Mouse (Mus musculus) mouse embryonic stem cell (cell line): ENCODE results near the gene Nrcam.

Source experiments
- in situ Hi-C, 2 experiments: fragments of 300-500 bp; cut with MboI; formaldehyde crosslinking; loops; 1 replicate in 1 of 2; 3 replicates in 1 of 2; pipeline ENCODE4 v1.14.3; 2019 to 2020; ENCODE audit warnings: low sequenced_read_pairs in 2 of 2, low pct_unique_long_range_greater_than_20kb in 1 of 2, mixed read lengths in 1 of 2; ENCODE audit not compliant: unreplicated experiment in 1 of 2

The Nrcam gene

DNA sequence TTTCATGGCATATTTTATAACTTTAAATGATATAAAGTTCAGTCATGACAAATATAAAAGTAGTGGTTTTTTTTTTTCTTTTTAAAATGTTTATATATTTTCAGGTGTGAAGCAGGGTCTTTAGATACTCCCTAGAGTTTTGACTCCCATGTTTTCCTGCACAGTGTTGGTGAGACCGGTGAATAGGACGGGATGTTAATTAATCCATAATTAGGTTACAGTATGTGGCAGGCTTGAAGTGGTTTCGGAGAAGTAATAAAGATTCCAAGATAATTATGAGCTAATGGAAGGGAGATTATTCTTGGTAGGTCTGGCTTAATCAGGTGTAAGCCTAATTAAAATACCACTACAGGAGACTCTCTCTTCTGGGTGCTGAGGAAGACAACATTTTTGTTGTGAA lies 17.5 kb downstream of the Nrcam start:
- in situ Hi-C loops: no loop called here

DNA sequence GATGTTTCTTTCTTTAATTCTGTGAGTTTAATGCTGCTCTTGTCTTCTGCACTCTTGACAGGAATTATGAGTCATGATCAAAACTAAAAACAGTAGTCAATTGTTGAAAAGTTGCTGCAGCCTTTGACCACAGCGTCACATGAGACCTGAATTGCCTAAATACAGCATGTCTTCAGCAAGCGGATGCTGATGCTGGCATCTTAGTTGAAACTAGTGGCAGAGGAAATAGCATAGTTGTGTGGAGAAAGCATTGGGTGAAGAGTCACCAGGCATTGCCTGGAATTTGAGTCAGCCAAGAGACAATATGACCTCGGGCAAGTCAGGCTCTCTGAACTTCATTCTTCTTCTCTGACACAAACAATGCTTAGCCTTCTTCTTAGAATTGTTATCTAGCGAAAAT lies 26.4 kb downstream of the Nrcam start:
- in situ Hi-C loops: no loop called here

- in situ Hi-C loops: no loop called here
These were observed 28.8 kb downstream of the Nrcam start for GRCm38 (mm10) chr12:44357460-44357859.

DNA sequence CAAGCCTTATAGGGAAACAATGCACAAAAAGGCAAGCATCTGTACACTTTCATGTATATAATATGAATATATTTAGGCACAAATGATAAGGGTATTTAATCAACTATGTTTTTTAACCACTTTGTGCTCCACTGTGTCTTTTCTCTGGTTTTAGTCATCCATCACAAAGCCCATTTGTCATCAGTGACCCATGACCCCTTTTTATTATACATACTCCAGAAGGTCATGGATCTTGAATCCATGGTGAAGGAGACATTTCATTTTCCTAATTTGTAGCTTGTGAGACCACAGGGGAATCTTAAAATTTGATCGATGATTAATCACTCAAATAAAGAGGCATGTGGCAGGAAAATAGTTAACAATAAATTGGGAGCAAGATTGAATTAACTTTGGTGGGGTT lies 29.2 kb downstream of the Nrcam start:
- in situ Hi-C loops: no loop called here

- in situ Hi-C loops: no loop called here
These were observed 42.5 kb downstream of the Nrcam start for GRCm38 (mm10) chr12:44371076-44371710.

GRCm38 (mm10) chr12:44375956-44376355 lies 47.3 kb downstream of the Nrcam start:
- in situ Hi-C loops: no loop called here

- in situ Hi-C loops: no loop called here
These were observed 49.9 kb downstream of the Nrcam start for GRCm38 (mm10) chr12:44378431-44379161.

GRCm38 (mm10) chr12:44380805-44381204 lies 52.1 kb downstream of the Nrcam start:
- in situ Hi-C loops: no loop called here

DNA sequence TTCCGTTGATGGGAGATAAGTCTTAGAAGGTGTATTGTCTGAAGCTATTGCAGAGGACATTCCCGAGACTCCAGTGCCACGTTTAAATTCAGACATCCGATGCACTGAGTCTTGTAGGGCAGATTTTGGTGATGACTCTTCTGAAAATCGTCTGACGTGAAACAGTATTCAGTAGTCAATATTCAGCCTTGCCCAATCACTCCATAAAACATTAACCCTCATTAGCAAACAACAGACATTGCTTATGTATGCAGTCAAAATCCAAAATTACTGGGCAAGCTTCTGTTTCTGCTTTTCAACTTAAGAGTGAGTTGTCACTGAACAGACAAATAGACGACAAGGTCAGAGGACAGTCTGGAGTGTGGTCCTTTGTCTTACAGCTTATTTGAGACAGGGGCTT lies 57.7 kb downstream of the Nrcam start:
- in situ Hi-C loops: no loop called here

DNA sequence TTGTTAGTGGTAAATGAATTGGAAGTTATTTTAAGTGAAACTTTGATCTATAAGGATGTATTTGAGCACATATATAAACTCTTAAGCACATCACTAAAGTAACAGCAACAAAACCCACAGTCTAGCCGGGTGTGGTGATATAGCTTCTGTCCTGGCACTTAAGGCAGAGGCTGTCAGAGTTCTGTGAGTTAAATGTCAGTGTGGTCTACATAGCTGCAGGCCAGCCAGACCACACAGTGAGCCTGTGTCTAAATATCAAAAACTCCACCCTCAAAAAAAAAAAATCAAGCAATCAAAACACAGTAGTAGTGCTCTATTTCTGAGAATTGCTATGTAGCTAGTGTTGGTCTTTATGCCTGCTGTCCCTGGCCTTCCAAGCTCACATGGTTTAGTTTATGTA lies 59.5 kb downstream of the Nrcam start:
- in situ Hi-C loops: no loop called here

DNA sequence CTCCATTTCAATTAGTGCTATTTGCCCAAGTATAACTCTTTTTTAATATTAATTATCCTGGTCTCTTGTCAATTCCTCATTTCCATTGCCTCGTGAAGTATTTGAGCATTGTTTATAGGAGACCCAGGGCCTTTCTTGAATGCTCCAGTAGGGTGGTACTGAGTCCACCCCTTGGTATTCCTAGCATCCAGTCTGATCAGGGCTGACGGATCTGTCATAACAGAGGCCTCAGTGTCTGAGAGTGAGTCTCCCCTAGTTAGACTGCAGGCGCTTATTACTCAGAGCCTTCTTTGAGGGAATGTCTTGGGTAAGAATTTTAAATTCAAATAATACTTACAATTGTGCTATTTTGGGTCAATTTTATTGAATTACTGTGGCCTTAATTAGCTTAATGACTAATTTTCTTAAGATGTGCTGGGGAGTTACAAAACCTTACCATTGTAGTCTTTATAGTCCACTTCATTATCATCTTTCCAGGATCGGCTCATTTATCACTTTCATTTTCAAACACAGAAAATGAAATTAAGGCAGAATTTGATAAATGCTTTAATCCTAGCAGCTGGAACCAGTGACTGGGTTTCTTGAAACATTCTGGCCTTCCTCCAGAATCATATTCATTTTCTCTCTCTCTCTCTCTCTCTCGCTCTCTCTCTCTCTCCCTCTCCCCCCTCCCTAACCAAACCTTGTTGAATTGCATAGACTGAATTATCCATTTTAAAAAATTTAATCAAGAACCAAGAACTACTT lies 61.9 kb downstream of the Nrcam start:
- in situ Hi-C loops: no loop called here

GRCm38 (mm10) chr12:44394901-44395300 lies 66.2 kb downstream of the Nrcam start:
- in situ Hi-C loops: no loop called here

- in situ Hi-C loops: no loop called here
These were observed 69.1 kb downstream of the Nrcam start for GRCm38 (mm10) chr12:44397782-44398181.

- in situ Hi-C loops: no loop called here
These were observed 73.4 kb downstream of the Nrcam start for GRCm38 (mm10) chr12:44402134-44402533.

DNA sequence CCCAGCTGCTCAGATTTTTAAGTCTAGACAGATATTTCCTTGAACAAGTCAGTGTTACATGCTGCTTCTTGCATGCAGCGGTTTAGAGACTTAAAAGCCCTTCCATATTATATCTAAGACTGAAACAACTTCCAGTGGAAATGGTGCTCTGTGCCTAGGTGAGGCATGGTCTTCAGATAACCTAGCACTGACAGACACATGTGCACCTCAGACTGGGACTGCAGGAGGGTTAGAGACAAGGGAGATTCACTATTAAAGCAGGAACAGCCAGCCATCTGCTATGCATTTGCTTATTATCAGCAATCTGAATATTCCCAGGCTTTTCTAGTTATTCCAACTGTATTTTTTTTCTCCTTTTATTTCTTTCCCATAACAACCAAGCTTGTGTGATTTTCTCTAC lies 74.6 kb downstream of the Nrcam start:
- in situ Hi-C loops: no loop called here

DNA sequence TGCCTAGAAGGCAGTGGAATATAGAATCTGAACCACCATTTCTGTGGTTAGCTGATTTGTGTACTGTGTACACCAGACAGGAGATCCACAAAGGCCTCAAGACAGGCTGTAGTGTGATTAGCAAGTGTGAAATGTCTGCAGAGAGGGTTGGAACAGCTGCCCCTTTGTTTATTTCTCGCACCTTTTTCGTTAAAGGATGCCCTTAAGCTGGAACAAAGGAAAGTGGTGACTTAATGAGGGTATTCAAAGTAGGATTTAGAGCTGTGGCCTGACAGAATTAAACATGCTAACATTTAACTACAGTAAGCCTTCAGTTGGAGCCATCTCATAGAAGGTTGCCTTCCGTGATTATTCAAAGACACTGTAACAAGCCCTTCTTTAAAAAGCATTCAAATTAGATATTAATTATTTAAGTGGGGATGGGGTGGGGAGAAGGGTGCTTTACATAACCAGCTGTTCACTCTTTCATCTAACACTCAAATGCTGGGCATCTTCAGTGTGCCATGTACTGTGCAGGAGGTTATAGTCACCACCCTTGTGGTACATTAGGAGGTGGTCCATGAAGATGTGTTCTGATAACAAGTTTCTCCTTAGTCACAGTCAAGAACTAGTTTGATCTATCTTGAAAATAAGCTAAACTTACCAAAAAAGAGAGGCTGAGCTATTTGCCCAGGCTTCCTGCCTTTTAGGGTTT lies 75.2 kb downstream of the Nrcam start:
- in situ Hi-C loops: no loop called here

DNA sequence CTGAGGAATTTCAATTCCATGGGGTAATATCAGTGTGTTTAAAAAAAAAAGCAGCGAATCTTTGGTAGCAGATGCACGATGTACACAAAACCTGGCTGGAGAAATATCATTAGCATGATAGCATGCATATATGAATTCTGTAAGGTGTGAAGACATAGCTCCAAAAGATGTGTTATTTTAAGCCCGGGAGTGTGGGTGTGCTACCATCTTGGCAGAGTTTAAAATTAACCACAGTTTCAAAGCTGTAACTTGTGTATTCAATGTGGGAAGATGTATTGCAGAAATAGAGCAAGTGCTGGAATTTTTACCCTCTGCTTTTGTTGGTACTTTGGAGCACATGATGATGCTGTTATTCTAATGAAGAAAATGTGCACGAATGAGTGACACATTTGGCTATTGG lies 81.1 kb downstream of the Nrcam start:
- in situ Hi-C loops: no loop called here

GRCm38 (mm10) chr12:44411031-44411430 lies 82.3 kb downstream of the Nrcam start:
- in situ Hi-C loops: no loop called here
